In the genomic region with DNA sequence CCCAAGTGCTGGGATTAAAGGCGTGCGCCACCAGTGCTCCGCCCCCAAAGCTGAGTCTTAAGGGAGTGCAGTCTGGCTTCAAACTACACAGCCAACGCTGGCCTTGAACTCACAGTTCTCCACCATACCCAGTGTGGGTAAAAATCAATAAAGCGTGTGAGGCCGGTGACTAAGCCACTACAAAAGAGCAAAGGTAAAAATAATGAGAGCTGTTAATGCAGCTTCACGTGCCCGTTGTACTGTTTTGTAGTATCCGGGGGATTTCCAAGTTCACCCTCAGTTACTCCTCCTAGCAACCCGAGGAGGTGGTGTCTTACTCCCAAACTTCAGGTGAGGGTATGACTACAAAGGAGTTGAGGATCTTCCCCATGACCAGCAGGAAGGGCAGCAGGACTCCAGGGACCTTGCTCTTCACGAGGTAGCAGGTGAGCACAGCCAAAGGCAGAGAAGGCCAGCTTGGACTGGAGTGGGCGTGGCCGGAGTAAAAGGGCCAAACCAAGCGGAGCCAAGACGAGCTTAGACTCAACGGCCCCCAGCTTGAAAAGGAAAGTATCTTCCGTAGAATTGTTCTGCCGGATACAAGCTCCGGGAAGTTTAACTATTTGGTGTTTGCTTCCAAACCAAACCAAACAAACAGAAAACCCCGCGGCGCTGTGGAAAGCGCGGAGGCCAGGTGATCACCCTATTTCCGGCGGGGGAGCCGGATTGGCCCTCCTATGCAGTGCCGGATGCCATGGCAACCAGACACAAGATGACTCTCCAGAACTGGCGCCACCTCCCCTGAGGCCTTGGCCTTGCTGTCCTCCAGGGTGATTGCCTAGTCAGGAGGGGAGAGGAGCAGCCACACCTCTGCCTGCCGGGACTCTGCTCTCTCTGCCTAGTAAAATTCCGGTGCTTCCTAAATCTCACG, we compare ENCODE assay signal across 8 mouse cellular contexts. TPM values are rescaled to one million over a fixed set of nuclear protein-coding genes. Genes with fewer than 3 reads are reported as not detected.
DNase-seq lines count a peak whose midpoint lies in the region; ATAC-seq and TF ChIP-seq lines count a peak whose summit lies in the region.

No protein-coding gene starts in this region.

- H3ac ChIP-seq in C2C12 (ENCODE audit: control insufficient read depth, insufficient read length, low read depth), result peak overlapping the region; percentile 10

- ATAC-seq in embryonic facial prominence, embryonic 12.5 days (ENCODE audit: insufficient number of reproducible peaks, insufficient read depth, low FRiP score, low TSS enrichment), result 0 out of 2 replicates have a peak, but pooled peaks have one; percentile 70
- peak; percentile 78 for ATAC-seq in liver, embryonic 15.5 days (ENCODE audit: insufficient read depth)
- ATAC-seq in stomach, embryonic 15.5 days (ENCODE audit: insufficient read depth, low FRiP score, low read depth), result peak; percentile 87

- H3K79me2 ChIP-seq in C2C12 (ENCODE audit: control insufficient read depth, insufficient read depth), result no peaks in the 10 kb centered on the region

- peak overlapping the region; percentile 55 for H3K4me2 ChIP-seq in embryonic facial prominence, embryonic 12.5 days (replicated peaks)
- peak overlapping the region; percentile 72 for H3K4me2 ChIP-seq in liver, embryonic 15.5 days
- H3K4me2 ChIP-seq in stomach, embryonic 15.5 days, result peak overlapping the region; percentile 58

- H3K79me3 ChIP-seq in C2C12 (ENCODE audit: low read depth), result no peaks in the 10 kb centered on the region

- H3K4me3 ChIP-seq in C2C12 (ENCODE audit: insufficient read depth, poor library complexity, severe bottlenecking), result peak overlapping the region; percentile 14
- peak overlapping the region; percentile 34 for H3K4me3 ChIP-seq in embryonic facial prominence, embryonic 12.5 days
- H3K4me3 ChIP-seq in kidney, adult 2 months (ENCODE audit: insufficient read depth, low read depth, low read length), result peak overlapping the region; percentile 32
- peak overlapping the region; percentile 54 for H3K4me3 ChIP-seq in liver, embryonic 15.5 days (replicated peaks)
- peak overlapping the region; percentile 40 for H3K4me3 ChIP-seq in stomach, embryonic 15.5 days (replicated peaks)

- H3K9me3 ChIP-seq in embryonic facial prominence, embryonic 12.5 days, result no peaks in the 10 kb centered on the region
- no peaks in the 10 kb centered on the region for H3K9me3 ChIP-seq in liver, embryonic 15.5 days (replicated peaks)
- no peaks in the 10 kb centered on the region for H3K9me3 ChIP-seq in stomach, embryonic 15.5 days

- peak; percentile 87 for DNase-seq in adrenal gland, postnatal 10 days
- DNase-seq in heart, adult 8-10 months (ENCODE audit: low spot score), result peak; percentile 56
- peak; percentile 88 for DNase-seq in kidney, adult 2 months
- DNase-seq in neural tube, embryonic 10.5 days (ENCODE audit: extremely low spot score, low spot score), result peak; percentile 67

- H3K36me3 ChIP-seq in C2C12 (ENCODE audit: control insufficient read depth, insufficient read depth), result no peaks in the 10 kb centered on the region
- H3K36me3 ChIP-seq in embryonic facial prominence, embryonic 12.5 days, result no peaks in the 10 kb centered on the region
- no peaks in the 10 kb centered on the region for H3K36me3 ChIP-seq in kidney, adult 2 months (ENCODE audit: control insufficient read depth, insufficient read depth, low read length)
- no peaks in the 10 kb centered on the region for H3K36me3 ChIP-seq in liver, embryonic 15.5 days (replicated peaks)
- H3K36me3 ChIP-seq in stomach, embryonic 15.5 days, result no peaks in the 10 kb centered on the region

- no peaks in the 10 kb centered on the region for H3K27me3 ChIP-seq in C2C12 (ENCODE audit: control insufficient read depth, insufficient read depth, insufficient read length)
- H3K27me3 ChIP-seq in embryonic facial prominence, embryonic 12.5 days, result no peaks in the 10 kb centered on the region
- no peaks in the 10 kb centered on the region for H3K27me3 ChIP-seq in kidney, adult 2 months (replicated peaks; ENCODE audit: control insufficient read depth, insufficient read depth, low read length)
- no peaks in the 10 kb centered on the region for H3K27me3 ChIP-seq in liver, embryonic 15.5 days
- H3K27me3 ChIP-seq in stomach, embryonic 15.5 days (replicated peaks), result no peaks in the 10 kb centered on the region

- no peak for TF ChIP-seq CTCF in C2C12 (IDR thresholded peaks at IDR 0.05; ENCODE audit: control insufficient read depth, insufficient read depth, insufficient read length)
- no peak for TF ChIP-seq CTCF in kidney, adult 2 months (conservative IDR thresholded peaks at IDR 0.05; ENCODE audit: insufficient read depth, insufficient read length, low read depth, low read length)

- WGBS in embryonic facial prominence, embryonic 12.5 days, result 11% methylated on average over 32 of the region's 32 CpGs
- WGBS in kidney, adult 2 months, result 13% methylated on average over 32 of the region's 32 CpGs
- WGBS in liver, embryonic 15.5 days (ENCODE audit: insufficient replicate concordance), result 10% methylated on average over 32 of the region's 32 CpGs
- WGBS in stomach, embryonic 15.5 days, result 12% methylated on average over 32 of the region's 32 CpGs

- peaks cover 15% of the 10 kb centered on the region for H3K4me1 ChIP-seq in embryonic facial prominence, embryonic 12.5 days
- H3K4me1 ChIP-seq in kidney, adult 2 months (ENCODE audit: control insufficient read depth, insufficient read depth, low read length), result peaks cover 7% of the 10 kb centered on the region
- peaks cover 96% of the 10 kb centered on the region for H3K4me1 ChIP-seq in liver, embryonic 15.5 days (replicated peaks)
- H3K4me1 ChIP-seq in stomach, embryonic 15.5 days, result peaks cover 10% of the 10 kb centered on the region

- peak overlapping the region; percentile 25 for H3K9ac ChIP-seq in embryonic facial prominence, embryonic 12.5 days
- peak overlapping the region; percentile 51 for H3K9ac ChIP-seq in liver, embryonic 15.5 days
- H3K9ac ChIP-seq in stomach, embryonic 15.5 days, result no peak overlapping the region

- no peak for TF ChIP-seq POLR2A in kidney, adult 2 months (IDR thresholded peaks at IDR 0.05; ENCODE audit: low read depth, low read length)

- peak overlapping the region; percentile 43; the same call in 1 of the 2 replicates for H3K27ac ChIP-seq in embryonic facial prominence, embryonic 12.5 days
- peak overlapping the region; percentile 17; the same call in 1 of the 2 replicates for H3K27ac ChIP-seq in kidney, adult 2 months (ENCODE audit: insufficient read depth, low read depth, low read length)
- peak overlapping the region; percentile 99 for H3K27ac ChIP-seq in liver, embryonic 15.5 days (replicated peaks)
- peak overlapping the region; percentile 62; the same call in 1 of the 2 replicates for H3K27ac ChIP-seq in stomach, embryonic 15.5 days

TF ChIP-seq in C2C12, 6 proteins besides CTCF, POLR2A, EP300 and RAD21:
- TF ChIP-seq CEBPB (IDR thresholded peaks at IDR 0.05; ENCODE audit: low read depth) (no peak), USF1 (IDR thresholded peaks at IDR 0.05; ENCODE audit: low read depth) (peak; percentile 10)

RNA-seq across cellular contexts. Expression of gene Smad6, which starts 27.9 kb away (rescaled TPM):
- polyA plus RNA-seq in C2C12 (2012; fragmentation: generic; extraction: Trizol), result 15.4 TPM
- total RNA-seq in adrenal gland, postnatal 10 days (2021), result 10 to 100 TPM; 15.0 to 16.9 TPM
- polyA plus RNA-seq in embryonic facial prominence, embryonic 12.5 days (2016; fragmentation: Nextera tagmentation; extraction: Ambion mirVana), result 25.4 and 26.0 TPM in 2 replicates
- total RNA-seq in heart, adult 8-10 months (2022), result 10 to 100 TPM; 10.9 to 16.5 (median 11.9) TPM
- polyA plus RNA-seq in kidney, adult 2 months (2012; rRNA removed), result 15.9 and 22.8 TPM in 2 replicates
- 2.3 and 2.9 TPM in 2 replicates for polyA plus RNA-seq in liver, embryonic 15.5 days (2015; fragmentation: Nextera tagmentation; extraction: Ambion mirVana)
- 10.0 and 10.8 TPM in 2 replicates for polyA plus RNA-seq in stomach, embryonic 15.5 days (2015; fragmentation: Nextera tagmentation; extraction: Ambion mirVana)

Comparison
In these comparisons a context has a peak if more than half of its experiments do, and no peak if none do; other contexts are left out.
1. Peak in every context shown above with its lines: DNase-seq, ATAC-seq, H3K4me3 ChIP-seq and H3K27ac ChIP-seq.
2. H3K27ac ChIP-seq: peak in every context shown above with its lines; median percentile 99 in liver, embryonic 15.5 days; 62 in stomach, embryonic 15.5 days; 43 in embryonic facial prominence, embryonic 12.5 days; 17 in kidney, adult 2 months.